Mouse (Mus musculus) adrenal gland, postnatal 10 days (tissue): Measurements from ENCODE around the gene Rhoh. TPM values are rescaled to one million over a fixed set of nuclear protein-coding genes. Genes with fewer than 3 reads are reported as not detected.

Experiments
- DNase-seq: peaks from one replicate; pipeline ENCODE4 v3.0.0; 2021; ENCODE audit warnings: mixed read lengths
- total RNA-seq, 2 experiments: library from RNA; stranded (reverse); gene quantifications; 2 replicates each; pipeline ENCODE4 v1.2.3; 2021

The Rhoh gene
- total RNA-seq, 2 experiments from 2014 or later, result 2.5 to 2.6 TPM

DNA sequence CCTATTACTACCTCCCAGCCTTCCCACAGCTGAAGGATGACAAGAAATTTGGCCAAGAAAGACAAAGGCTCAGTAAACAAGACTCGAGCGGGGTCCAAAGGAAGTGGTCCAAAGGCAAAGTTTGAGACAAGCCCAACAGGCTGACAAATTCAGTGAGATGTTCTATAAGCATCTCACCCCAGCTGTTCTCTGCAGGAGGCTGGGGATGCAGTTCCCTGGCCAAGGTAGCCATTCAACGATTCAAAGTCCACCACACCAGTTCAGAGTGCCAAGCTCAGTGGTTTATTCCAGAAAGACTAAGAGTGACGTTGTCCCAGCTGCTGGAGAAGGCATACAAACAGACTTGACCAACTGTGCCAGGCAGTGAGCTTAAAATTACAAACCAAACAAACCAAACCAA is 69.2 kb downstream of the Rhoh start:
- no peak for DNase-seq

DNA sequence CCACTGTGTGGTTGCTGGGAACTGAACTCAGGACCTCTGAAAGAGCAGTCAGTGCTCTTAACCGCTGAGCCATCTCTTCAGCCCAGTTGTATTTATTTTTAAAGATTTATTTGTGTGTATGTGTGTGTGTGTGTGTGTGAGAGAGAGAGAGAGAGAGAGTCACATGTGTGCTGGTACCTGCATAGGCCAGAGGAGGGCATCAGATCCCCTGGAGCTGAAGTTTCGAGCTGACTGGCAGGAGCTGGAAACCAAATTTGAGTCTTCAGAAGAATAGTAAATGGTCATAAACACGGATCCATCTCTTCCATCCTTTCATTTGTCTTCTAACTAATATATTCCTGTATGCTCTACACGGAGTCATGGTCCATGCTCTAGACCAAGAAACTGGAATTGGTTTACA is 72.2 kb downstream of the Rhoh start:
- DNase-seq, result no peak

DNA sequence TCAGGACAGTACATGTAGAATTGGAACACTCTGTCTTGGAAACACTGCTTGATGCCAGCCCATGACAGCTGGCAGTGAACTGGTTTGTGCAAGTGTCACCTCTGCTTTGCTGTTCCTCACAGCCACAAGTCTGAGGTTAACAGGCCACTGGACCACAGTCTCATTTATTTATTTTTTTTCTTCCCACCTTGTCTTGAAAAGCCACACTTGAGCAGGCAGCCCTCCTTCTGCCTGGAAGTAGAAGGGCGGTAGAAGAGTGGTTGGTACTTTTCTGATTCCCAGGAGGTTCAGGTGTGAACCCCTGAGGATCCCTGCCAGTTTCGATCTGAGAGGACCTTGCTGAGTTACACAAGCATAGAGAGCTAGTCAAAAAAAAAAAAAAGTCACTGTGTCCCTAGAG is 72.8 kb downstream of the Rhoh start:
- DNase-seq, result no peak

DNA sequence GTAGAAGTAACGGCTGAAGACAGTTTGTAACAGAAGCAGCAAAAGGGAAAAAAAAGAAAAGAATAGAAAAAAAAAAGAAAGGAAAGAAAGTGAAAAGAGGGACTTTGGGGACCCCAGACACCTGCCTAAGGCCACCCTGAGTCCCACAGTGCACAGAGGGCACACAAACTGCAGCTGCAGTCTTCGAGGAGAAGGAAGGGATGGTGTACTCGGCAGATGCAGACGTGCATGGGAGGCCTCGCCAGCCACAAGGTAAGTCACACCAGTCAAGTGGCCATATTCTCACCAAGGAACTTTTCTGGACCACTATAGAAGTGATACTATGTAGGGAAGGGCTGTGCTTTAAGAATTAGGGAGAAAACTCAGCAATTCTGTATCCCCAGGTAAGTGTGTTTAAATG is 73.8 kb downstream of the Rhoh start, which contains the start of gene Chrna9:
Chrna9 (plus strand) TSS at position 139 of the 400 bp plus-strand sequence.
- no peak for DNase-seq

DNA sequence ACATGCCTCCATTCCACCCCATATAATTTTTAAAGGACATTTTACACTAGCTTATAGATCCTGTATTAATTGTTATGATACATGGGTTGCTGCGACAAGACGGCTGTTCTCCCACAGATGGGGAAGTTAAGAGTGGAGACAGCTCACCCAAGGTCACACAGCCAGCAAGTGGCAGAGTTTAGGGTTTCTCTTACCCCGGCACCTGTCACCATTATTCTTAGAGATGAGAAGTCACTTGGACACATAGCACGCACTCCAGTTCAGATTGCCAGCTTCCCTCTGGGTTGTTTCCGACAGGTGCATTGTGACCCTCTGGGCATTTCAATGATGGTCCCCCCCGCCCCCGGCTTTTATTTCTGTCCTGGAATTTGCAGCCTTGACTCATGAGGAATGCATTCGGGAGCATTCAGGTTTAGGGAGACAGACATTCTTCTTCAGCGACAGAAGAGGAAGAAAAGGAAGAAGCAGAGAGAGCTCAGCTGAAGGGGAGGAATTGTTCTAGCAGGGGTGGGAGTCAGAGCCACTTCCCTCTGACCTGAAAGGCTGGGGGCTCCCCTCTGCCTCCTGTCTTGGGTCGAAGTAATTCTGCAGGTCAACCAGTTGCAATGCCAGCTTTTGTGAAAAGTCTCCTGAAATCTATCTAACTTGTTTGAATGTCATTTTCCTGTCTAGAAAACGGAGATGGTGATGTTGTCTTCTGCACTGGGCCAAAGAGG is 76.2 kb downstream of the Rhoh start:
- DNase-seq, result peak; percentile 13

DNA sequence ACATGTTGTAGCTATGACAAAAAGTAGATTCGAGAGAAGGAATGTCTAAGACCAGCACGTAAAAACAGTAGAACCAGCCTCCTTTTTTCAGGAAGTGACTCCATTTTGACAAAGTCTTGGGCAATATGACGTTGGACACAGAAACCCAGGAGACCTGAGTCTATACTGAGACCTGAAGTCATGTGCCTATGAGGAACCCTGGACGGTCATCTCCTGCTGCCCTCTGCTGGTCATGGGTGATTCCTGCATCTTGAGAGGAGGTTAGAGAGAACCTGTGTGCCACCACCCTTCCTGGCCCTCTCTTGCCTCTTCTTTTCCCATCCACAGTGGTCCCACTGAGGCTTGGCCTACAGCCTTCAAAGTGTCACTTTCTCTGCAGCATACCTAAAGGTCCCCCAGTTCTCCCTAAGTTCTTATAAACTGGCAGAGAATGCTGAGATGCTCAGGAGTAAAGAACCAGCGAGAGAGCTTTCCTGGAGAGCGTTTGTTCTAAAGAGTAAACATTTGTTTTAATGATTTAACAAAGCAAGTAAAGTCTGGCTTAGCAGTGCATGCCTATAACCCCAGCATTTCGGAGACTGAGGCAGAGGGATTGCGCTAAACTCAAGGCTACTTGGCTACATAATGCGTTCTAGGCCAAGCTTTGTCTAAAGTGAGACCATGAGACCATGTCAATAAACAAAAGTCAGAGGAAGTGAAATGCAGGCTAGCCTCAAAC is 77.1 kb downstream of the Rhoh start:
- peak; percentile 89 for DNase-seq

DNA sequence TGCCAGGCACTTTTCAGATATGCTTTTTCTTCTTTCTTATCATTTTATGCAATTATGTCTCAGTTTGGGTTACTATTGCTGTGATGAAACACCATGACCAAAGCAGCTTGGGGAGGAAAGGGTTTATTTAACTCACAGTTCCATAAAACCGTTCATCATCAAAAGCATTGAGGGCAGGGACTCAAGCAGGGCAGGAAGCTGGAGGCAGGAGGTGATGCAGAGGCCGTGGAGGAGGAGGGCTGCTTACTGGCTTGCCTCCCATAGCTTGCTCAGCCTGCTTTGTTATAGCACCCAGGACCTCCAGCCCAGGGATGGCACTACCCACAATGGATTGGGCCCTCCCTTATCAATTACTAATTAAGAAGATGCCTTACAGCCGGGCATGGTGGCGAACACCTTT is 80.1 kb downstream of the Rhoh start:
- DNase-seq, result no peak

Other genes with a start within 250 kb of the Rhoh start
- gene Pds5a, start 162.9 kb upstream of the Rhoh start, total RNA-seq, result 100 to 1,000 TPM in 1 of 2 experiments, 10 to 100 TPM in 1; 81.9 to 110 TPM
- gene N4bp2, start 97.7 kb upstream of the Rhoh start, total RNA-seq, result 10 to 100 TPM; 26.0 to 31.2 TPM
- under 1 TPM; 0.39 to 0.76 TPM for gene Chrna9, start 73.7 kb downstream of the Rhoh start, total RNA-seq
- gene 9130230L23Rik, start 143.1 kb downstream of the Rhoh start, total RNA-seq, result not detected